Comparison of ENCODE assay signal across 16 mouse cellular contexts in genomic region chr9:118204456-118204855, GRCm38 (mm10).
"Had no signal": no experiment of that assay in that cellular context is flagged by ENCODE, and none has a peak within 500 bp of the region (broad histone marks: within the 10 kb centered on the region; RNA-seq: fewer than 3 reads in every experiment).

No protein-coding gene starts in this region.

- DNase-seq: heart, postnatal 10 days; heart, postnatal 14 days; heart, postnatal 36 days; heart, postnatal 4 days; kidney, adult 11 months; kidney, adult 18-20 months; kidney, adult 2 months; kidney, adult 8-10 months; kidney, adult 9 months; kidney, postnatal 10 days; kidney, postnatal 14 days; kidney, postnatal 25 days; kidney, postnatal 36 days; kidney, postnatal 4 days; layer of hippocampus, adult 9-11 months; layer of hippocampus, postnatal 36 days had no signal
